Mouse (Mus musculus) embryonic facial prominence, embryonic 11.5 days (tissue): ENCODE measurements around the gene Rpl13. TPM values are rescaled to one million over a fixed set of nuclear protein-coding genes. Genes with fewer than 3 reads are reported as not detected.
"Not testable (repeated sequence)": the region's sequence is repeated elsewhere in the genome, so short reads cannot be mapped to it uniquely, and the experiment has no call there.

Experiments
- ATAC-seq: fragments of 200-750 bp; cut with Nextera tagmentation; replicated peaks from 2 replicates; pipeline ENCODE4 v1.8.0; 2017; ENCODE audit warnings: low read depth; ENCODE audit not compliant: insufficient number of reproducible peaks, low FRiP score, low TSS enrichment
- DNase-seq: peaks from one replicate; pipeline ENCODE4 v3.0.0-alpha.2; 2015; ENCODE audit warnings: low spot score
- H3K27ac ChIP-seq: fragments of 300-500 bp; sonication (generic); replicated peaks from 2 replicates; pipeline ENCODE4 v1.5.1; 2014; ENCODE audit warnings: mild to moderate bottlenecking, low read depth, low read length, control low read depth
- H3K27me3 ChIP-seq: fragments of 300-500 bp; sonication (generic); 2 replicates; pipeline ENCODE4 v1.6.1; 2014; ENCODE audit warnings: mild to moderate bottlenecking, low read length, moderate library complexity, mixed read lengths; ENCODE audit not compliant: control insufficient read depth, insufficient read depth
- H3K36me3 ChIP-seq: fragments of 300-500 bp; sonication (generic); replicated peaks from 2 replicates; pipeline ENCODE4 v1.6.1; 2014; ENCODE audit warnings: low read depth, mild to moderate bottlenecking, low read length, moderate library complexity, mixed read lengths; ENCODE audit not compliant: control insufficient read depth, insufficient read depth
- H3K4me1 ChIP-seq: fragments of 300-500 bp; sonication (generic); 2 replicates; pipeline ENCODE4 v1.6.1; 2014; ENCODE audit warnings: low read length, mixed read lengths; ENCODE audit not compliant: control insufficient read depth, insufficient read depth
- H3K4me2 ChIP-seq: fragments of 300-500 bp; sonication (generic); 2 replicates; pipeline ENCODE4 v1.6.1; 2014; ENCODE audit warnings: low read depth, mild to moderate bottlenecking, control low read depth, low read length, moderate library complexity
- H3K4me3 ChIP-seq: fragments of 300-500 bp; sonication (generic); 2 replicates; pipeline ENCODE4 v1.5.1; 2014; ENCODE audit warnings: low read depth, low read length, control low read depth
- H3K9ac ChIP-seq: fragments of 300-500 bp; sonication (generic); replicated peaks from 2 replicates; pipeline ENCODE4 v1.6.1; 2014; ENCODE audit warnings: mild to moderate bottlenecking, control low read depth, low read length
- H3K9me3 ChIP-seq: fragments of 300-500 bp; sonication (generic); replicated peaks from 2 replicates; pipeline ENCODE4 v1.6.1; 2016; ENCODE audit warnings: mild to moderate bottlenecking, low read length, inconsistent platforms, mixed read lengths; ENCODE audit not compliant: control insufficient read depth
- WGBS: fragments of 180-500 bp; shearing (Covaris S2); extraction: QIAGEN DNeasy Blood & Tissue Kit; methylation state at CpG from one replicate; pipeline ENCODE4 v1.1.7; 2014; 5-methylcytosine and 5-hydroxymethylcytosine counted together
- polyA plus RNA-seq: library from polyadenylated mRNA; unstranded; fragments of >200 nt; fragmentation: Nextera tagmentation; extraction: Ambion mirVana; gene quantifications from 2 replicates; pipeline ENCODE4 v1.2.1, GENCODE M21; 2014

The Rpl13 gene
- polyA plus RNA-seq, 1 experiment from 2014 or later: 1,682 TPM

GRCm38 (mm10) chr8:123102855-123103254, 705 bp downstream of the Rpl13 start:
- not testable (repeated sequence) for H3K4me1 ChIP-seq, ATAC-seq, H3K9me3 ChIP-seq, DNase-seq, H3K27me3 ChIP-seq
- H3K27ac ChIP-seq: peak overlapping the region; percentile 89; the same call in 1 of the 2 replicates
- H3K4me3 ChIP-seq: peak overlapping the region; percentile 91
- peaks cover 11% of the 10 kb centered on the region for H3K36me3 ChIP-seq
- H3K4me2 ChIP-seq: peak overlapping the region; percentile 91
- 1% methylated on average over 22 of the region's 26 CpGs for WGBS
- H3K9ac ChIP-seq: peak overlapping the region; percentile 98

- no peak for DNase-seq
- no peaks in the 10 kb centered on the region for H3K27me3 ChIP-seq
- H3K36me3 ChIP-seq: peaks cover 11% of the 10 kb centered on the region
- WGBS: 19% methylated on average over 14 of the region's 15 CpGs
- no peaks in the 10 kb centered on the region; the same call in 1 of the 2 replicates for H3K4me1 ChIP-seq
- H3K4me2 ChIP-seq: peak overlapping the region; percentile 91
- peak overlapping the region; percentile 91 for H3K4me3 ChIP-seq
- H3K9me3 ChIP-seq: no peaks in the 10 kb centered on the region
- no peak overlapping the region for H3K27ac ChIP-seq
- ATAC-seq: no peak
- peak overlapping the region; percentile 98 for H3K9ac ChIP-seq
These were observed 1.1 kb downstream of the Rpl13 start for GRCm38 (mm10) chr8:123103285-123103684.

DNA sequence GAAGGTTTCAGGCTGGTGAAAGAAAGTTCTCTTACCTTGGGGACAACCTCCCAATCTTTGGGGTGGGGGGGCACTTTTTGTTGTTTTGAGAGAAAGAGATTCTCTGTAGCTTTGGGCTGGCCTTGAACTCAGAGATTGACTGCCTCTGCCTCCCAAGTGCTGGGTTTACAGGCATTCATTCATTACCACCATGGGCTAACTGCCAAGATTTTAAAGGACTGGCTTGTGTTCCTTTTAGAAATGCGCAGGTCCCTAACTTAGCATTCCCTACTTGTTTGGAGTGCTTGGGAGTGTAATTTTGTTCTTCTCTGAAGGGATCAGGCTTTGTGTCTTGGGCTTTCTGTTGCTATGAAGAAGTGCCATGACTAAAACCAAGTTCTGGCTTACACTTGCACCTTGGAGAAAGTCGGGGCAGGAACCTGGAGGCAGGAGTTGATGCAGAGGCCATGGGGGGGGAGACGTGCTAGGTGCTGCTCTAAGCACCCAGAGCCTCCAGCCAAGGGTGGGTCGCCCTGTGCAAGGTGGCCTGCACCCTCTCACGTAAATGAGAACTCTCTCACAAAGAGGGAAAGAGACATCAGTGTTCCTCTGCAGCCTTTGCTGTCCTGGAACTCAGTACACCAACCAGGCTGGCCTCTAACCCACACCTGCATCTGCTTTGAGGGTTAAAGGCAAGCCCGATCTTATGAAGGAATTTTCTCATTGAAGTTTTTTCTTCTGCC, 2.1 kb downstream of the Rpl13 start:
- Histone ChIP-seq H3K4me2 (peak overlapping the region; percentile 91), H3K27me3 (no peaks in the 10 kb centered on the region), H3K4me1 (no peaks in the 10 kb centered on the region; the same call in 1 of the 2 replicates), H3K9ac (peak overlapping the region; percentile 98; the same call in 1 of the 2 replicates), H3K36me3 (peaks cover 11% of the 10 kb centered on the region), H3K9me3 (no peaks in the 10 kb centered on the region), H3K4me3 (peak overlapping the region; percentile 91), H3K27ac (no peak overlapping the region)
- DNase-seq: no peak
- WGBS: 87% methylated on average over 6 of the region's 6 CpGs
- no peak for ATAC-seq

- Histone ChIP-seq H3K27ac (no peak overlapping the region), H3K9ac (no peak overlapping the region), H3K9me3 (no peaks in the 10 kb centered on the region), H3K4me2 (no peak overlapping the region), H3K36me3 (peaks cover 11% of the 10 kb centered on the region), H3K4me3 (no peak overlapping the region), H3K27me3 (no peaks in the 10 kb centered on the region), H3K4me1 (no peaks in the 10 kb centered on the region; the same call in 1 of the 2 replicates)
- ATAC-seq (no peak), DNase-seq (peak; percentile 80)
- WGBS: 67% methylated on average over 5 of the region's 5 CpGs
These were observed 3.6 kb downstream of the Rpl13 start for GRCm38 (mm10) chr8:123105553-123106326.

DNA sequence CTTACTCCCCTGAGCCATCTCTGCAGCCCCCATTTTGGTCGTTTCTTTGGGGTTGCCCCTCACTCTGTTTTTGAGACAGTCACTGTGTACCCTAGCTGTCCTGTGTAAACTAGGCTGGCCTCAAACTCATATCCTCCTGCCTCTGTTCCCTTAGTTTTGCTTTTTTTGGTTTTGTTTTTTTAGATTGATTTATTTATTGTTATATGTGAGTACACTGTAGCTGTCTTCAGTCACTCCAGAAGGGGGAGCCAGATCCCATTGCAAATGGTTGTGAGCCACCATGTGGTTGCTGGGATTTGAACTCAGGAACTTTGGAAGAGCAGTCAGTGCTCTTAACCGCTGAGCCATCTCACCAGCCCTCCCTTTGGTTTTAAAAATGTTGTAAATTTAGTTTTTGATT, 4.4 kb downstream of the Rpl13 start:
- Histone ChIP-seq H3K9ac (no peak overlapping the region), H3K27me3 (no peaks in the 10 kb centered on the region), H3K27ac (no peak overlapping the region), H3K4me1 (no peaks in the 10 kb centered on the region; the same call in 1 of the 2 replicates), H3K9me3 (no peaks in the 10 kb centered on the region), H3K36me3 (peaks cover 11% of the 10 kb centered on the region), H3K4me2 (no peak overlapping the region), H3K4me3 (no peak overlapping the region)
- ATAC-seq: no peak
- 45% methylated on average over 2 of the region's 2 CpGs for WGBS
- DNase-seq: peak; percentile 49

GRCm38 (mm10) chr8:123108010-123108409, 5.9 kb downstream of the Rpl13 start:
- H3K9ac ChIP-seq: no peak overlapping the region
- DNase-seq (no peak), ATAC-seq (no peak)
- no peaks in the 10 kb centered on the region for H3K27me3 ChIP-seq
- no peak overlapping the region for H3K4me3 ChIP-seq
- no peaks in the 10 kb centered on the region for H3K9me3 ChIP-seq
- H3K27ac ChIP-seq: no peak overlapping the region
- no peak overlapping the region for H3K4me2 ChIP-seq
- H3K36me3 ChIP-seq: peaks cover 11% of the 10 kb centered on the region
- 70% methylated on average over 1 of the region's 1 CpGs for WGBS
- no peaks in the 10 kb centered on the region; the same call in 1 of the 2 replicates for H3K4me1 ChIP-seq

GRCm38 (mm10) chr8:123108953-123109352, 6.8 kb downstream of the Rpl13 start:
- WGBS: 90% methylated on average over 5 of the region's 5 CpGs

DNA sequence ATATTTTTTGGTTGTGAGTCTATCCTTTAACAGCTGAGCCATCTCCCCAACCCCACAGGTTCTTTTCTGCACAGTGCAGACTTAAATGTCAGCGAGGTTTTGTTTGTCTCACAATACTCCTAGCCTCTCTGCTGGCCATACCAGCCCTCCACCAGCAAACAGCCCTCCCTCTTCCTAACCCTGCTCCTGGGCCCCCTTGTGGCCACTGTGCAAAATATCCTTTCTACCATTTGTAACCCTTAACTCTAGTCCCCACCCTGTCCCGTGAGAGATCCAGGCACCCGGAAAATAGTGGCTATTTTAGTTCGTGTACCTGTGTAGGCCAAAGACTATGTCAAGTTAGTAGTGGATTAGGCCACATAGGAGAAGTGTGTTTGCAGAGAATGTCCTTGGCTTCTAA, 8.5 kb downstream of the Rpl13 start:
- Histone ChIP-seq H3K4me3 (no peak overlapping the region), H3K4me2 (no peak overlapping the region), H3K27me3 (no peaks in the 10 kb centered on the region), H3K27ac (no peak overlapping the region), H3K9ac (no peak overlapping the region), H3K4me1 (no peaks in the 10 kb centered on the region), H3K9me3 (no peaks in the 10 kb centered on the region), H3K36me3 (no peaks in the 10 kb centered on the region)
- DNase-seq (peak; percentile 75), ATAC-seq (0 out of 2 replicates have a peak, but pooled peaks have one; percentile 39)
- 22% methylated on average over 4 of the region's 4 CpGs for WGBS

More at GRCm38 (mm10) chr8:123108953-123109352, 6.8 kb downstream of the Rpl13 start:
- Histone ChIP-seq H3K36me3 (peaks cover 6% of the 10 kb centered on the region), H3K27ac (no peak overlapping the region), H3K4me2 (no peak overlapping the region), H3K4me3 (no peak overlapping the region), H3K27me3 (no peaks in the 10 kb centered on the region), H3K9me3 (no peaks in the 10 kb centered on the region), H3K9ac (no peak overlapping the region), H3K4me1 (no peaks in the 10 kb centered on the region; the same call in 1 of the 2 replicates)
- no peak for ATAC-seq
- no peak for DNase-seq
